17 mouse cellular contexts compared by ENCODE assay signal in the genomic region with DNA sequence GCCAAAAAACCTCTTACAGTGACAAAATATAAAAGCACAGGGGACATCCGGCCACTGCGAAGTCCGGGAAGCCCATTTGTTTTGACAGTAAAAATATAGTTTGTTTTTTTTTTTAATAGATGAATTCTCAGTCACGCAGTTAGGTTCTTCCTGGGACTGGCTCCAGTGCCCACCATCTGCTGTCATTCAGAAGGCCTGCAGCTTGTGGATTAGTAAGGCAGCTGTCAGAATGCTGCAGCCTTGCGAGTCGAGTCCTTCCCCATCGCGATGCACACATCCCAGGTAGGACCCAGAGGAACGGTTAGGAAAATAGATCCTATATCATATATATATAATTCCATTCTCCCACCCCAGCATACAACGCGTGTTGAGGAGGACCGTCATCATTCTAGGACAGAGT. TPM values are rescaled to one million over a fixed set of nuclear protein-coding genes. Genes with fewer than 3 reads are reported as not detected.
DNase-seq lines count a peak whose midpoint lies in the region; ATAC-seq and TF ChIP-seq lines count a peak whose summit lies in the region.
"Had no signal": no experiment of that assay in that cellular context is flagged by ENCODE, and none has a peak within 500 bp of the region (broad histone marks: within the 10 kb centered on the region; RNA-seq: fewer than 3 reads in every experiment).

No protein-coding gene starts in this region.

- H3K4me1 ChIP-seq in hindbrain, embryonic 13.5 days (replicated peaks) = peaks cover 9% of the 10 kb centered on the region
- H3K4me1 ChIP-seq in hindbrain, embryonic 12.5 days = peaks cover 5% of the 10 kb centered on the region; the same call in 1 of the 2 replicates
- peaks cover 11% of the 10 kb centered on the region for H3K4me1 ChIP-seq in neural tube, embryonic 13.5 days (replicated peaks)
- H3K4me1 ChIP-seq in forebrain, postnatal 0 days (ENCODE audit: insufficient read depth) = 0 out of 2 replicates have a peak, but pooled peaks cover 3% of the 10 kb centered on the region
- H3K4me1 ChIP-seq: liver, embryonic 13.5 days had no signal

- peak overlapping the region; percentile 55; the same call in 1 of the 2 replicates for H3K27ac ChIP-seq in hindbrain, embryonic 13.5 days
- H3K27ac ChIP-seq in hindbrain, embryonic 12.5 days = no peak overlapping the region
- peak overlapping the region; percentile 33; the same call in 1 of the 2 replicates for H3K27ac ChIP-seq in neural tube, embryonic 13.5 days (replicated peaks)
- peak overlapping the region; percentile 51 for H3K27ac ChIP-seq in forebrain, postnatal 0 days (ENCODE audit: low read depth, low read length)
- H3K27ac ChIP-seq: liver, embryonic 13.5 days had no signal

- H3K9me3 ChIP-seq in hindbrain, embryonic 13.5 days = no peaks in the 10 kb centered on the region
- H3K9me3 ChIP-seq in hindbrain, embryonic 12.5 days (replicated peaks) = no peaks in the 10 kb centered on the region
- H3K9me3 ChIP-seq in neural tube, embryonic 13.5 days = no peaks in the 10 kb centered on the region
- no peaks in the 10 kb centered on the region for H3K9me3 ChIP-seq in forebrain, postnatal 0 days (ENCODE audit: low read length)
- H3K9me3 ChIP-seq: liver, embryonic 13.5 days had no signal

- no peak overlapping the region for H3K9ac ChIP-seq in hindbrain, embryonic 13.5 days
- H3K9ac ChIP-seq in hindbrain, embryonic 12.5 days = no peak overlapping the region
- no peak overlapping the region for H3K9ac ChIP-seq in neural tube, embryonic 13.5 days
- H3K9ac ChIP-seq in forebrain, postnatal 0 days = no peak overlapping the region
- H3K9ac ChIP-seq: liver, embryonic 13.5 days had no signal

- no peak for DNase-seq in neural tube, embryonic 10.5 days (ENCODE audit: extremely low spot score, low spot score)
- peak; percentile 68 for DNase-seq in forebrain, postnatal 0 days
- DNase-seq in embryo, embryonic 9.5 days (ENCODE audit: extremely low spot score) = no peak
- no peak for DNase-seq in thymus, postnatal 14 days
- DNase-seq: heart, adult 11 months; heart, postnatal 14 days; kidney, adult 8-10 months; liver, embryonic 13.5 days; lung, postnatal 36 days; spleen, adult 18-20 months; thymus, adult 18-20 months had no signal

- WGBS in hindbrain, embryonic 13.5 days = 69% methylated on average over 12 of the region's 12 CpGs
- 79% methylated on average over 12 of the region's 12 CpGs for WGBS in hindbrain, embryonic 12.5 days
- 66% methylated on average over 12 of the region's 12 CpGs for WGBS in neural tube, embryonic 13.5 days
- WGBS in forebrain, postnatal 0 days = 49% methylated on average over 12 of the region's 12 CpGs

- no peak overlapping the region for H3K4me3 ChIP-seq in hindbrain, embryonic 13.5 days
- H3K4me3 ChIP-seq in hindbrain, embryonic 12.5 days = no peak overlapping the region
- no peak overlapping the region for H3K4me3 ChIP-seq in neural tube, embryonic 13.5 days
- H3K4me3 ChIP-seq in forebrain, postnatal 0 days (ENCODE audit: low read depth, low read length) = no peak overlapping the region
- H3K4me3 ChIP-seq: liver, embryonic 13.5 days had no signal

- no peak overlapping the region for H3K4me2 ChIP-seq in hindbrain, embryonic 13.5 days
- H3K4me2 ChIP-seq in hindbrain, embryonic 12.5 days (replicated peaks) = no peak overlapping the region
- H3K4me2 ChIP-seq in neural tube, embryonic 13.5 days = no peak overlapping the region
- no peak overlapping the region for H3K4me2 ChIP-seq in forebrain, postnatal 0 days (ENCODE audit: low read depth)
- H3K4me2 ChIP-seq: liver, embryonic 13.5 days had no signal

- no peak for TF ChIP-seq CTCF in forebrain, postnatal 0 days (IDR thresholded peaks at IDR 0.05; ENCODE audit: low read depth)

- no peaks in the 10 kb centered on the region for H3K27me3 ChIP-seq in hindbrain, embryonic 13.5 days
- no peaks in the 10 kb centered on the region for H3K27me3 ChIP-seq in hindbrain, embryonic 12.5 days
- no peaks in the 10 kb centered on the region for H3K27me3 ChIP-seq in neural tube, embryonic 13.5 days
- H3K27me3 ChIP-seq in forebrain, postnatal 0 days (ENCODE audit: insufficient read depth, low read length) = no peaks in the 10 kb centered on the region
- H3K27me3 ChIP-seq: liver, embryonic 13.5 days had no signal

- ATAC-seq in hindbrain, embryonic 13.5 days (ENCODE audit: low FRiP score) = no peak
- ATAC-seq in hindbrain, embryonic 12.5 days (ENCODE audit: low FRiP score) = no peak
- no peak for ATAC-seq in neural tube, embryonic 13.5 days (ENCODE audit: low read depth)
- no peak for ATAC-seq in forebrain, postnatal 0 days
- ATAC-seq: activated CD4-positive, CD25-positive, alpha-beta regulatory T cell, adult 4 months had no signal

- H3K36me3 ChIP-seq in hindbrain, embryonic 13.5 days = no peaks in the 10 kb centered on the region
- no peaks in the 10 kb centered on the region; the same call in 1 of the 2 replicates for H3K36me3 ChIP-seq in hindbrain, embryonic 12.5 days
- no peaks in the 10 kb centered on the region for H3K36me3 ChIP-seq in neural tube, embryonic 13.5 days
- no peaks in the 10 kb centered on the region for H3K36me3 ChIP-seq in forebrain, postnatal 0 days (ENCODE audit: insufficient read depth)
- H3K36me3 ChIP-seq: liver, embryonic 13.5 days had no signal

RNA-seq across cellular contexts. Expression of a gene that starts 5.1 kb away (rescaled TPM):
- polyA plus RNA-seq in hindbrain, embryonic 13.5 days (2015; fragmentation: Nextera tagmentation; extraction: Ambion mirVana) = 0.31 and 0.68 TPM in 2 replicates
- polyA plus RNA-seq in hindbrain, embryonic 12.5 days (2016; fragmentation: Nextera tagmentation; extraction: Ambion mirVana) = 0.74 and 0.81 TPM in 2 replicates
- 0.96 and 1.1 TPM in 2 replicates for polyA plus RNA-seq in neural tube, embryonic 13.5 days (2015; fragmentation: Nextera tagmentation; extraction: Ambion mirVana)
- 0.81 and 2.0 TPM in 2 replicates for total RNA-seq in forebrain, postnatal 0 days (2014; rRNA removed)
- 1.6 and 1.7 TPM in 2 replicates for polyA plus RNA-seq in forebrain, postnatal 0 days (2015; fragmentation: Nextera tagmentation; extraction: Ambion mirVana)
- polyA plus RNA-seq: activated CD4-positive, CD25-positive, alpha-beta regulatory T cell, adult 4 months; liver, embryonic 13.5 days had no signal

RNA-seq across cellular contexts. Expression of a gene that starts 16.5 kb away (rescaled TPM):
- polyA plus RNA-seq in hindbrain, embryonic 13.5 days (2015; fragmentation: Nextera tagmentation; extraction: Ambion mirVana) = not detected in 2 replicates
- polyA plus RNA-seq in hindbrain, embryonic 12.5 days (2016; fragmentation: Nextera tagmentation; extraction: Ambion mirVana) = not detected in 2 replicates
- not detected in 2 replicates for polyA plus RNA-seq in neural tube, embryonic 13.5 days (2015; fragmentation: Nextera tagmentation; extraction: Ambion mirVana)
- not detected in 2 replicates for total RNA-seq in forebrain, postnatal 0 days (2014; rRNA removed)
- not detected in 2 replicates for polyA plus RNA-seq in forebrain, postnatal 0 days (2015; fragmentation: Nextera tagmentation; extraction: Ambion mirVana)
- total RNA-seq: heart, postnatal 14 days; left cerebral cortex, postnatal 14 days had no signal
- polyA plus RNA-seq: activated CD4-positive, CD25-positive, alpha-beta regulatory T cell, adult 4 months; embryonic facial prominence, embryonic 11.5 days; liver, embryonic 13.5 days had no signal
